Mouse (Mus musculus): ENCODE measurements around the gene Snrk. TPM values are rescaled to one million over a fixed set of nuclear protein-coding genes. Genes with fewer than 3 reads are reported as not detected.

Snrk gene
- polyA plus RNA-seq, 1 experiment from 2014 or later = 84.7 TPM

DNA sequence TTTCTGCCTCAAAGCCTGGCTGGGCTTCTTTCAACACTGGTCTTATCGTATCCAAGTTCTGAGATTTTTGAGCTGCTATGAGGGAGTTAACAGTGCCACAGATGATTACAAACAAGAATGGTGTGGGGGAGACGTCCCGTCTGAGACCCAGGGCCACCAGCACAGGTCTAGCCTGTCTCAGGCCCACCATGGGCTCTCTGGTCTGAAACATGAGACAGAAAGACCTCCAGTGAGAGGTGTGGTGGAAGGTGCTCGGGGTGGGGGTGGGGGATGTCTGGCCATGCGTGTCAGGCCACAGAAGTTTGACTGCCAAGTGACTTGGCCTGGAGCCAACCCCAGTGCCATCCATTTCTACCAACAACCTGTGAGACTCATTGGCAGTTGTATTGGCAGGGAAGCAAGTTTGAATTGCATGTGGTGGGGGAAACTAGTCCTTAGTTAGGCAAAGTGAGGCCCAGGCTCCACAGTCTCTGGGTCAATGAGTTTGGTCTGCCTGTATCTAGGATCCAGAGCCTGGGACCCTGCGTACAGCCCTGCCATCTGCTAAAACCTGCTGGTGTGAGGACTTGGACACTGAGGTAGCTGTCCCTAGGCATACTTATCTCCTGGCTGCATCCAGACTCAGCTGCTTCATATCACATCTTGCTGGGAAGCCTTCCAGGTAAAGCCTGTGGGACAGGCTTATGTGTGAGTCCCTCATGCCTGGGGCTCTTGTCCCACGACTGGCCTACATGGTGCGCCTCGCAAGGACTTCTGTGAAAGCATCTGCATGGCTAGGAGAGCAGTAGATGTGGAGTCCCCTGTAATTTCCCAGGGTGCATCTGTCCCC, 56.6 kb downstream of the Snrk start:
- no peak for ATAC-seq (replicated peaks)
- H3K27ac ChIP-seq (replicated peaks) = no peak overlapping the region
- peaks cover 8% of the 10 kb centered on the region; the same call in 1 of the 2 replicates for H3K4me1 ChIP-seq
- H3K9ac ChIP-seq (replicated peaks) = no peak overlapping the region
- peaks cover 5% of the 10 kb centered on the region; the same call in 1 of the 2 replicates for H3K36me3 ChIP-seq
- H3K4me2 ChIP-seq (replicated peaks) = no peak overlapping the region
- H3K4me3 ChIP-seq = no peak overlapping the region
- H3K9me3 ChIP-seq = no peaks in the 10 kb centered on the region
- 75% methylated on average over 9 of the region's 9 CpGs for WGBS
- H3K27me3 ChIP-seq = no peaks in the 10 kb centered on the region

DNA sequence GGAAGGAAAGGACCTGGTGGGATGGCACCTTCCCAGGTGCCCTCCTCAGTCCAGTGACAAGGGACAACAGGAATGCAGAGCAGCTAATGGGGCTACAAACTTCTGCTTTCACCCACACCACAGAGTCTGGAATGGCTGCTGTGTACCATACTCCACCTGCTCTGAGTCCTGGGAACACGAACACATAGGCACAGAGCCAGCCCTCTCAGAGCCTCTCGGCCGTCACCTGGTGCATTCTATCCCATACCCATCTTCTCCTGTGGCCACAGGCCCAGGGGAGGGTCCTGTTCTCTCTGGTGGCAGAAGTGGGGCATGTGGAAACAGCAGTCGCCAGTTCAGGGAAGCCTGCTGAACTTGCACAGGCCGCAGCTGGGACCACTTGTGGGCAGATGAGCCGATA, 57.7 kb downstream of the Snrk start:
- Histone ChIP-seq H3K9me3 (no peaks in the 10 kb centered on the region), H3K9ac (replicated peaks) (no peak overlapping the region), H3K4me3 (no peak overlapping the region), H3K4me1 (peaks cover 8% of the 10 kb centered on the region; the same call in 1 of the 2 replicates), H3K36me3 (peaks cover 4% of the 10 kb centered on the region; the same call in 1 of the 2 replicates), H3K27ac (replicated peaks) (no peak overlapping the region), H3K27me3 (no peaks in the 10 kb centered on the region), H3K4me2 (replicated peaks) (no peak overlapping the region)
- no peak for ATAC-seq (replicated peaks)
- WGBS = 86% methylated on average over 6 of the region's 6 CpGs

DNA sequence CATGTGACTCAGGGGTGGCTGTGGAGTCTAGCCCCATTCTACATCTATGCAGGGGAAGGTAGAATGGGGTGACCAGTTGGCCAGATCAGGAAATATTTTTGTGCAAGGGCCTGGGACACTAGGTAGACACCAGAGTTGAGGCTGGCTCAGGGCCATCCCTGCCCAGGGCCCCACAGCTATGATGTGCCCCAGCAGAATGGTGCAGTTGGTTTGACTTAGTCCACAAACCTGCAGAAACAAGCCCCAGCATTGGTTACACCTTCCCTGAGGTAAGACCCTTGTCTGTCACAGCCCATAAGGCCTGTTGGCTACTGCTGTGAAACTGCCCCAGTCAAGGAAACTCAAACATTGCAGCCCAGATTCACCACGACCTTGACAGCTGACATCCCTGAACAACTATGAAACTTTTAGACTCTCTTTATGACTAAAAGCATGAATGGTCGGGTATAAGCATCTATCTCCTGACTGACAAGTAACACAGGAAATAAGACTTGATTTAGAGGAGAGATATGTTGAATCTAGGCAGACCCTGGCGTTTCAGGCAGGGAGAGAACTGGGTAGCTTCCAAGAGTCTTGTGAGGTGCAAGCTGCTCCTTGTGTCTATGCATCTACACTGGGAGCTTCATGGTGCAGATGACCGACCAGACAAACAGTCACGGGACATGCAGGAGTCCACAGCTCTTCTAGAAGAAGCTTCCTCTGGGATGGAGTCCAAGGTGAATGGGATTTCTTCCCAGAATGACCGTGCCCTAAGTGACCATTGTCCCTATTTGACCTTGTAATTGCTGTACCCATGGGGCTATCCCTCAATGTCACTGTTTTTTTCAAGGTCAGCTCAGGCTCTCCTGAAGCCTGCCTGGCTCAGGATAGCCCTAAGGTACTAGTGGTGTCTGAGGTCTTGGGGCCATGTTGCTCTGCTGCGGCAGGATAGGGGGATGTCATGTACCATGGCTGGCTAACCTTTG, 60.5 kb downstream of the Snrk start:
- H3K27me3 ChIP-seq = no peaks in the 10 kb centered on the region
- no peaks in the 10 kb centered on the region for H3K9me3 ChIP-seq
- no peak for ATAC-seq (replicated peaks)
- no peak overlapping the region for H3K27ac ChIP-seq (replicated peaks)
- no peaks in the 10 kb centered on the region for H3K36me3 ChIP-seq
- no peak overlapping the region for H3K9ac ChIP-seq (replicated peaks)
- no peak overlapping the region for H3K4me3 ChIP-seq
- no peak overlapping the region for H3K4me2 ChIP-seq (replicated peaks)
- peaks cover 8% of the 10 kb centered on the region; the same call in 1 of the 2 replicates for H3K4me1 ChIP-seq
- 87% methylated on average over 7 of the region's 7 CpGs for WGBS

DNA sequence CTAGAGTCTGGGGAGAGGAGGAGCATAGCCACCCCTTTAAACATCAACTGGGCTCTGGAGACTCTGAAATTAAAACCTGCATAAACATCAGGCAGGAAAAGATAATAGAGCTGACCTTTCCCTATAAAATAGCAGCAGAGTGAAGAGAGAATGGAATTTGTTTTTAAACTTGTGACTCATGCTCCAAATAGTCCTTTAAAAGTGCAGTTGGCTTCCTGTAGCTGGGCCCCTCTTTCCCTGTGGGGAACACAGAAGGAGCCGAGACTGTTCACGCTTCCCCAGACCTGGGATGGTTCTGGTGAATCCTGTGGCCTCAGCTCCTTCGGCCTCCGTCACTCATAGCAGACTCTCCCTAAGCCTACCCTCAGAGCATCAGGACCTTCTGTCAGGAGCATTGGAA, 61.4 kb downstream of the Snrk start:
- Histone ChIP-seq H3K36me3 (no peaks in the 10 kb centered on the region), H3K4me1 (peaks cover 7% of the 10 kb centered on the region; the same call in 1 of the 2 replicates), H3K4me2 (replicated peaks) (no peak overlapping the region), H3K4me3 (no peak overlapping the region), H3K27me3 (no peaks in the 10 kb centered on the region), H3K27ac (replicated peaks) (no peak overlapping the region), H3K9ac (replicated peaks) (no peak overlapping the region), H3K9me3 (no peaks in the 10 kb centered on the region)
- ATAC-seq (replicated peaks) = no peak
- WGBS = 82% methylated on average over 4 of the region's 4 CpGs

DNA sequence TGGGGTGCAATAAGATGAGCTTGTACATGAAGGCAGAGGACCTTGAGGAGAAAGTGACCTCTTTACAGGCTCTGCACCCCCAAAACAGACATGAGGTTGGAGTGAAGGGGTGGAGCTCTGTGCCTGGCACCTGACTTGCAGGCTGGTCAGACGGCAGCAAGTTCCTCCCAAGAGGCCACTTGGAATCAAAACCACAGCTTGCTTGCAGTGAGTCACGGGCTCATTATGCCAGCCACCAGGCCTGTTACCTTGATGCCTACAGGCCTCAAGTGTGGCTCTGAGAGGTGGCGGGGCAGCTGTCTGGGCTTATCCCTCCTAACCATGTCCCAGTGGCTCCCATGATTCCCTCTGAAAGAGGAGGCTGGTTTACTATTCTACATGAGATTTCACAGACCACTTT, 63.0 kb downstream of the Snrk start:
- no peaks in the 10 kb centered on the region for H3K9me3 ChIP-seq
- WGBS = 86% methylated on average over 3 of the region's 3 CpGs
- H3K27ac ChIP-seq (replicated peaks) = no peak overlapping the region
- no peak overlapping the region for H3K4me2 ChIP-seq (replicated peaks)
- H3K4me1 ChIP-seq = no peaks in the 10 kb centered on the region
- no peaks in the 10 kb centered on the region for H3K36me3 ChIP-seq
- no peaks in the 10 kb centered on the region for H3K27me3 ChIP-seq
- no peak for ATAC-seq (replicated peaks)
- H3K4me3 ChIP-seq = no peak overlapping the region
- no peak overlapping the region for H3K9ac ChIP-seq (replicated peaks)

DNA sequence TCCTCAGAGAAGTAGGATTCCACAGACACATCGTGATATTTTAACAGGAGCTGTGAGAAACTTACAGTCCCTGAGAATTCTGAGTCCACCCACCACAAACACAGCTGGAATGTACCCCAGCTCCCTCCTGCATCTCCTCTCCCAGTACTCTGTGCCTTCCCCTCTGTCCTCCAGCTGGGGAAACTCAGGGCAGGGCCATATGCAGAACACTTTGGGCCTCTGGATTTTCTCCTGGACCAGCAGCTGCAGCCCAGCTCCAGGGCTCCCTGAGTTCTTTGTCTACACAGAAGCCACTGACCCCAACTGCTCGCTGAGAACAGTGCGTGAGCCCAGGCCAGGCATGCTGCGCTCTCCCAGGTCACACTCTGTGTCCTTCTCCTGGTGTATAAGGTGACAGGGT, 66.0 kb downstream of the Snrk start:
- no peak for ATAC-seq (replicated peaks)
- H3K36me3 ChIP-seq = no peaks in the 10 kb centered on the region

DNA sequence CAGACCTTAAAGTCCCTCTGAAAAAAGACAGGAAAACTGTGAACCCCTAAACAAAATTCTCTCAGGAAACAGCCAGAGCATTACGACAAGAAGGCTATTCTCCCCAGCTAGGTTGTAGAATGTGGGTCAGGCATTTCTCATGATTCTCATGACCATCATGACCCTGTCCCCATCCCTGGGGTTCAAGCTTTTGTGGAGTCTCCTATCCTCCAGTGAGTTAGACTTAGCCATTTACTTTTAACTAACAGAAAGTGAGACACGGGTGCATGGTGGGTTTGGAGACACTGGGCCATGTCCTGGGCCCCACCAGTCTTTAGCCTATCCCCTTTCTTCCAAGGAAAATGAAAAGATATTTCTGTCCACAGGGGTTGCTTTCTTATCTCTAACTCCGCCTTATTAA, 67.3 kb downstream of the Snrk start:
- Histone ChIP-seq H3K27me3 (no peaks in the 10 kb centered on the region), H3K9me3 (no peaks in the 10 kb centered on the region), H3K9ac (replicated peaks) (no peak overlapping the region), H3K4me2 (replicated peaks) (no peak overlapping the region), H3K4me3 (no peak overlapping the region), H3K27ac (replicated peaks) (no peak overlapping the region), H3K36me3 (no peaks in the 10 kb centered on the region), H3K4me1 (no peaks in the 10 kb centered on the region)
- ATAC-seq (replicated peaks) = no peak
- WGBS = 91% methylated on average over 3 of the region's 3 CpGs

More for the DNA sequence above, 66.0 kb downstream of the Snrk start:
- Histone ChIP-seq H3K27ac (replicated peaks) (no peak overlapping the region), H3K27me3 (no peaks in the 10 kb centered on the region), H3K9ac (replicated peaks) (no peak overlapping the region), H3K4me2 (replicated peaks) (no peak overlapping the region), H3K4me1 (no peaks in the 10 kb centered on the region), H3K4me3 (no peak overlapping the region), H3K9me3 (no peaks in the 10 kb centered on the region)
- 83% methylated on average over 4 of the region's 4 CpGs for WGBS

DNA sequence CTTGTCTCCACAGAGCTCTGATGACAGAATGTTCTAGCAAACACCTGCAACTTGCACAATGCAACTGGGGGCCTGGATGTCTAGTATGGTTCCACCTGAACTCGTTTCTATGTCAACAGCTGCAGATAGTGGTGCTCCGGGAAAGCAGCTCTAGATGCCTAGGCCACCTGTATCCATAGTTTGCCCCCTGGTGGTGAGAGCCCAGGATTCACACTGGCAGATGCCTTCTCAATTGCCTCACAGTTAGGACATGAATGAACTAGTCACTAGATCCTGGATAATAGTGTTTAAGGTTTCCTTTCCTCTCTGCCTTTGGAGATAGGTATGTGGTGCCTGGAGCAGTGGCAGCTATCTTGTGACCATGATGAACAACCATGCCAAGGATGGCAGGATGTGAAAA, 68.0 kb downstream of the Snrk start:
- H3K9me3 ChIP-seq = no peaks in the 10 kb centered on the region
- WGBS = 23% methylated on average over 2 of the region's 2 CpGs
- no peak overlapping the region for H3K4me3 ChIP-seq
- no peaks in the 10 kb centered on the region for H3K4me1 ChIP-seq
- H3K27ac ChIP-seq (replicated peaks) = no peak overlapping the region
- no peaks in the 10 kb centered on the region for H3K36me3 ChIP-seq
- H3K9ac ChIP-seq (replicated peaks) = no peak overlapping the region
- peak; percentile 58; the same call in 1 of the 2 replicates for ATAC-seq (replicated peaks)
- no peak overlapping the region for H3K4me2 ChIP-seq (replicated peaks)
- H3K27me3 ChIP-seq = no peaks in the 10 kb centered on the region

DNA sequence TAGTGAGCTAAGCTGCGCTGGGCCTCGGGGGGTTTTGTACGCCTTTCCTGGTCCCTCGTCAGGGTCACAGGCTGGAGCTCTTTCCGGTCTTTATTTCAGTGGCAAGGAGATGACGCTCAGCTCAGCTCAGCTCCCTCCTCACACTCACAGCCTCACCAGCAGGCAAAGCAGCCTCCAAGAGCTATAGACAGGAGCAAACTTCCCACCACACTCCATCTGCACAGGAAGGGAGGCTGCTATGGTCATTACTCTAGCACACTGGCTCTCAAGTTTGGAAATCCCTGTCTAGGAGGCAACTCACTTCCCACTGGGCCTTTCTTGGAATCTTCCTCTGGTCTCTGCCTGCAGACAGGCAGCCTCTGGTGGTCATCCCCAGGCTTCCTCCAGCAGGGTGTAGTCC, 68.9 kb downstream of the Snrk start:
- H3K4me2 ChIP-seq (replicated peaks) = no peak overlapping the region
- no peaks in the 10 kb centered on the region for H3K9me3 ChIP-seq
- H3K4me3 ChIP-seq = no peak overlapping the region
- WGBS = 84% methylated on average over 6 of the region's 6 CpGs
- no peaks in the 10 kb centered on the region for H3K27me3 ChIP-seq
- no peaks in the 10 kb centered on the region for H3K4me1 ChIP-seq
- no peak overlapping the region for H3K9ac ChIP-seq (replicated peaks)
- no peak overlapping the region for H3K27ac ChIP-seq (replicated peaks)
- no peak for ATAC-seq (replicated peaks)
- no peaks in the 10 kb centered on the region for H3K36me3 ChIP-seq

DNA sequence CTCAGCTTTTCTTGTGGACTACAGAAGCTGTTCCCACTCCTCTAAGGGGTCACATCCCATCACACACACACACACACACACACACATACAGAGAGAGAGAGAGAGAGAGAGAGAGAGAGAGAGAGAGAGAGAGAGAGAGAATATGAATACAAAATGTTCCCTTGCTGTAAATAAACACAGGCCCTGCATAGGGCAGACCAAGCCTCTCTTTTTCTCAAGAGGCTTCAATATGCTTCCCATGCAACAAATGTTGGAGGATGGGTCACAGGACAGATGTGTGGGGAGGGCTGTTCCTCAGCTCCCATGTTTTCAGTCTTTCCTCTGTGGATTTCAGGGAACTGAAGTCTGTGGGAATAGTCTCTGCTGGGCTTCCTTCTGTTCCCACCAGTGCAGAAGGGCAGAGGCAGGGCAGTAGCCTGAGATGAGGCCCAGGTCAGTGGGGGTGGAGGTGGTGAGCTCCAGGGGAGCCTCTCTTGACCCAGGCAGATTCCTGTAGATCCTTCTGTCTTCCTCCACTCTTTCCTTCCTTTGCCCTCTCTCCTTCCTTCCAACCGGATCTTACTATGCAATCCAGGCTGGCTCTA, 69.7 kb downstream of the Snrk start:
- H3K36me3 ChIP-seq = no peaks in the 10 kb centered on the region
- no peak overlapping the region for H3K27ac ChIP-seq (replicated peaks)
- no peak overlapping the region for H3K9ac ChIP-seq (replicated peaks)
- no peak overlapping the region for H3K4me3 ChIP-seq
- H3K9me3 ChIP-seq = no peaks in the 10 kb centered on the region
- no peak for ATAC-seq (replicated peaks)
- 88% methylated on average over 1 of the region's 1 CpGs for WGBS
- H3K4me2 ChIP-seq (replicated peaks) = no peak overlapping the region
- no peaks in the 10 kb centered on the region for H3K4me1 ChIP-seq
- H3K27me3 ChIP-seq = no peaks in the 10 kb centered on the region

DNA sequence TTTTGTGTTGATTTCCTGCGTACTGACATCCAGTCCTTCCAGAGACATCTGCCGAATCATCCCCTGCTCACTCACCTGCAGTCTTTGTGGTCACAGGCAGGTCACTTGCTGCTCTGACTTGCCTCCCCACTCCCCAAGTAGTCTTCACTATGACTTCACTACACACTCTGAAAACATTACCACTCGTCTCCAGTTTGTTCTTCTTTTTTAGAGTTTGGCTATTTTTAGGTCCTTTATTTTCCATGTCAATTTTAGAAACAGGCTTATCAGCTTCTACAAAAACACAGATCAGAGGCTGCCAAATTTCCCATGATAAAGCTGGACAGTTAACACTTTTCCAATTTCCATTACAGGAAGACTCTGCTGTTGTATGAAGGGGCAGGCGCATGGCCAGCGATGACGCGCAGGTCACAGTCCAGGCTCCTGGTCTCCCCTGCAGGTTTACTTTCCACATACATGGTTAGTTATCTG, 70.4 kb downstream of the Snrk start:
- H3K27me3 ChIP-seq = no peaks in the 10 kb centered on the region
- 92% methylated on average over 7 of the region's 7 CpGs for WGBS
- no peak for ATAC-seq (replicated peaks)
- no peak overlapping the region for H3K27ac ChIP-seq (replicated peaks)
- H3K4me1 ChIP-seq = no peaks in the 10 kb centered on the region
- H3K4me2 ChIP-seq (replicated peaks) = no peak overlapping the region
- H3K36me3 ChIP-seq = no peaks in the 10 kb centered on the region
- no peak overlapping the region for H3K4me3 ChIP-seq
- no peaks in the 10 kb centered on the region for H3K9me3 ChIP-seq
- H3K9ac ChIP-seq (replicated peaks) = no peak overlapping the region

DNA sequence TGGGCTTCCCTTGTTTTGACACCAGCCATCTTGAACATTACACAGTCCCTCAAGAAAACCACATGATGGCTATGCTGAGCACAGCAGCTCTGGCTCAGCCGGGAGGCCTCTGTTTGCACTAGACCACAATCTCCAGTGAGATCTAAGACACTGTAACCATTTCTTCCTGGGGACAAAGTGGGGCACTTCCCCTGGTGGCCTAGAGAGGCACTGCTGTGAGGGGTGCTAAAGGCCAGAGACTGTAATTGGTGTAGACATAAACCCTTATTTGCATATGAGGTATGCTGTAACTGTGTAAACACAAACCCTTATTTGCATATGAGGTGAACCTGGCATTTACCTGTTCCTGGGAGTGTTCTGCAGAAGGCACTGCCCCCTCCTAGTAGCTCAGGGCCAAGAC, 71.7 kb downstream of the Snrk start:
- WGBS = 59% methylated on average over 1 of the region's 1 CpGs
- no peak for ATAC-seq (replicated peaks)
- no peaks in the 10 kb centered on the region for H3K9me3 ChIP-seq
- H3K36me3 ChIP-seq = no peaks in the 10 kb centered on the region
- H3K4me1 ChIP-seq = peaks cover 12% of the 10 kb centered on the region
- no peak overlapping the region for H3K4me2 ChIP-seq (replicated peaks)
- H3K27me3 ChIP-seq = no peaks in the 10 kb centered on the region
- H3K27ac ChIP-seq (replicated peaks) = no peak overlapping the region
- H3K9ac ChIP-seq (replicated peaks) = no peak overlapping the region
- no peak overlapping the region for H3K4me3 ChIP-seq

All from forebrain, embryonic 15.5 days (tissue).